Mouse (Mus musculus) spleen, adult 2 months (tissue): Measurements from ENCODE around the gene Olfr1255. TPM values are rescaled to one million over a fixed set of nuclear protein-coding genes. Genes with fewer than 3 reads are reported as not detected.

Experiments used
- DNase-seq, 2 experiments: peaks; one replicate each; pipeline versions ENCODE4 v3.0.0 to v3.0.0-alpha.2; 2012 to 2021; ENCODE audit warnings: low spot score in 2 of 2, low read depth in 1 of 2
- H3K27ac ChIP-seq: fragments of 200-500 bp; 2 replicates; pipeline ENCODE4 v1.5.1; 2012; ENCODE audit warnings: low read length, inconsistent platforms; ENCODE audit not compliant: insufficient read depth
- H3K27me3 ChIP-seq: fragments of 200-500 bp; 2 replicates; pipeline ENCODE4 v1.6.1; 2012; ENCODE audit warnings: mild to moderate bottlenecking, moderate library complexity, low read length, inconsistent platforms; ENCODE audit not compliant: control insufficient read depth, insufficient read depth
- H3K36me3 ChIP-seq: fragments of 200-500 bp; 2 replicates; pipeline ENCODE4 v1.6.1; 2012; ENCODE audit warnings: mild to moderate bottlenecking, low read length, inconsistent platforms; ENCODE audit not compliant: control insufficient read depth, insufficient read depth
- H3K4me1 ChIP-seq: fragments of 200-500 bp; 2 replicates; pipeline ENCODE4 v1.6.1; 2011; ENCODE audit warnings: inconsistent platforms; ENCODE audit not compliant: control insufficient read depth, insufficient read depth, insufficient read length
- H3K4me3 ChIP-seq: fragments of 200-500 bp; 2 replicates; pipeline ENCODE4 v1.5.1; 2011; ENCODE audit warnings: mild to moderate bottlenecking, inconsistent platforms; ENCODE audit not compliant: insufficient read depth, insufficient read length; ENCODE audit errors: extremely low read depth
- CTCF ChIP-seq: fragments of 200-500 bp; IDR thresholded peaks from 2 replicates; pipeline ENCODE4 v1.5.1; 2011; ENCODE audit warnings: mild to moderate bottlenecking, inconsistent platforms; ENCODE audit not compliant: insufficient read depth, insufficient read length, insufficient replicate concordance; ENCODE audit errors: extremely low read depth
- POLR2A ChIP-seq: fragments of 200-500 bp; IDR thresholded peaks from 2 replicates; pipeline ENCODE4 v1.6.1; 2011; ENCODE audit warnings: low read depth, low read length, inconsistent platforms
- WGBS: fragments of 180-500 bp; shearing (Covaris S2); methylation state at CpG from one replicate; pipeline ENCODE4 v1.1.7; 2018; 5-methylcytosine and 5-hydroxymethylcytosine counted together
- polyA plus RNA-seq: library from polyadenylated mRNA; depleted of rRNA; stranded (reverse); fragments of >200 nt; gene quantifications from 2 replicates; pipeline ENCODE4 v1.2.3, GENCODE M21; 2012; rRNA removed

Olfr1255 gene
- not detected in 2 replicates for polyA plus RNA-seq

GRCm38 (mm10) chr2:89811751-89812150, at the start of gene Olfr1255:
Gene Olfr1255 (plus strand): TSS chr2:89812051.
- DNase-seq = no peak
- H3K36me3 ChIP-seq = no peaks in the 10 kb centered on the region
- H3K4me3 ChIP-seq = no peak within 1 kb of the TSS
- no peak within 1 kb of the TSS for H3K27ac ChIP-seq
- H3K4me1 ChIP-seq = no peaks in the 10 kb centered on the region
- H3K27me3 ChIP-seq = no peaks in the 10 kb centered on the region
- TF ChIP-seq CTCF = no peak
- TF ChIP-seq POLR2A = no peak
- WGBS = 85% methylated on average over 3 of the region's 3 CpGs

- no peaks in the 10 kb centered on the region for H3K4me1 ChIP-seq
- no peak for DNase-seq
- H3K27me3 ChIP-seq = no peaks in the 10 kb centered on the region
- no peak for TF ChIP-seq POLR2A
- no peak for TF ChIP-seq CTCF
- no peak within 1 kb of the TSS for H3K4me3 ChIP-seq
- no peaks in the 10 kb centered on the region for H3K36me3 ChIP-seq
- H3K27ac ChIP-seq = no peak within 1 kb of the TSS
Observed at GRCm38 (mm10) chr2:89793519-89793918, 18.3 kb upstream of the Olfr1255 start, which contains the start of gene Olfr1254. Gene Olfr1254 (minus strand): TSS chr2:89793619.

DNA sequence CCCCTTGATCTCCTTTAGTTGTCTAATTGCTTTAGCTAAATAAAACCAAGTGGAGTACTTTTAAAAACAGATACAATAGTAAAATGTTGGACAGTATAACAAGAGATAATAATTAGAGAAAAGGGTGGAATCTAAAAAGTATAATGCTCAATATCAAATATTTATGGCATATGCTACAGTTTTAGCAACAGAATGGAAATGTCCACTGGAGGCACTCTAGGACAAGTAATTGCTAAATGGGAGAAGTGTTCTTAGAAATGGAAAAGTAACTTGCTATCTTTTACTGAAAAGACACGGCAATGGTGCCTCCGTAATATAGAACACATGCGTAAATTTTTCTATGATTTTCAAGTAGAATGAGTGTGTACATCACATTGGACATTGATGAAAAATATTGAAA, 12.3 kb upstream of the Olfr1255 start:
- no peaks in the 10 kb centered on the region for H3K36me3 ChIP-seq
- no peak overlapping the region for H3K4me3 ChIP-seq
- no peak for DNase-seq
- no peak for TF ChIP-seq POLR2A
- no peak for TF ChIP-seq CTCF
- H3K27me3 ChIP-seq = no peaks in the 10 kb centered on the region
- no peaks in the 10 kb centered on the region for H3K4me1 ChIP-seq
- H3K27ac ChIP-seq = no peak overlapping the region
- 92% methylated on average over 3 of the region's 3 CpGs for WGBS

GRCm38 (mm10) chr2:89810751-89811150, 1.1 kb upstream of the Olfr1255 start:
- H3K27me3 ChIP-seq = no peaks in the 10 kb centered on the region
- H3K4me3 ChIP-seq = no peak overlapping the region
- WGBS = 77% methylated on average over 2 of the region's 2 CpGs
- no peaks in the 10 kb centered on the region for H3K4me1 ChIP-seq
- no peak for DNase-seq
- H3K27ac ChIP-seq = no peak overlapping the region
- H3K36me3 ChIP-seq = no peaks in the 10 kb centered on the region
- TF ChIP-seq POLR2A = no peak
- TF ChIP-seq CTCF = no peak

GRCm38 (mm10) chr2:89820216-89820615, 8.4 kb downstream of the Olfr1255 start:
- H3K27ac ChIP-seq = no peak overlapping the region
- H3K4me3 ChIP-seq = no peak overlapping the region
- no peaks in the 10 kb centered on the region for H3K4me1 ChIP-seq
- 85% methylated on average over 1 of the region's 1 CpGs for WGBS
- H3K27me3 ChIP-seq = no peaks in the 10 kb centered on the region
- DNase-seq = no peak
- TF ChIP-seq CTCF (no peak), POLR2A (no peak)
- no peaks in the 10 kb centered on the region for H3K36me3 ChIP-seq

DNA sequence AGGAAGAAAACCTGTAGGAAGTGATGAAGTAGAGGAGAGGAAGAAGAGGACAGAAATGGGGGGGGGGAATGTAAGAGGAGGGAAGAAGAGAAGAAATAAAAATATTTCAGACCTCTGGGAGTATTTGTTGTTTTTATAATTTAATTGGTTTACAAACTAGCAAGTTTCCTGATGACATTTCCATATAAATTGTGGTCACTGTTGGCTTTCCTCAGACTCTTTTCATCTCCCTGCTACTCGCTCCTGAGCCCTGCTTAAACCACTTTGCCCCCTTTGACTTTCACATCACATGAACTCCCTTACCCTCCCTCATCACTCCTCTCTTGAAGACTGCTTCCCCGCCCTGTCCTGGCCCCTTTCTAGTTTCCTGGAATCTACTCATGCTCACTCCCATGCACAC, 29.6 kb downstream of the Olfr1255 start, which contains the start of gene Olfr1256:
Olfr1256 (minus strand) TSS at position 101 of the 400 bp plus-strand sequence.
- H3K4me3 ChIP-seq = no peak within 1 kb of the TSS
- no peak for DNase-seq
- WGBS = 67% methylated on average over 2 of the region's 2 CpGs
- TF ChIP-seq CTCF (no peak), POLR2A (no peak)
- H3K27ac ChIP-seq = no peak within 1 kb of the TSS
- H3K36me3 ChIP-seq = no peaks in the 10 kb centered on the region
- H3K27me3 ChIP-seq = no peaks in the 10 kb centered on the region
- no peaks in the 10 kb centered on the region for H3K4me1 ChIP-seq

- WGBS = 85% methylated on average over 5 of the region's 5 CpGs
- TF ChIP-seq CTCF = no peak
- no peak for TF ChIP-seq POLR2A
Observed at GRCm38 (mm10) chr2:89848105-89848504, 36.3 kb downstream of the Olfr1255 start, which contains the start of gene Olfr48. Gene Olfr48 (minus strand): TSS chr2:89848205.

More at GRCm38 (mm10) chr2:89848105-89848504, 36.3 kb downstream of the Olfr1255 start, which contains the start of gene Olfr48:
- Histone ChIP-seq H3K4me3 (no peak within 1 kb of the TSS), H3K4me1 (no peaks in the 10 kb centered on the region), H3K27me3 (no peaks in the 10 kb centered on the region), H3K36me3 (no peaks in the 10 kb centered on the region), H3K27ac (no peak within 1 kb of the TSS)
- DNase-seq = no peak
